ENCODE assay signal across 11 mouse cellular contexts in genomic region chr3:51890181-51890580, GRCm38 (mm10).
DNase-seq lines count a peak whose midpoint lies in the region; ATAC-seq and TF ChIP-seq lines count a peak whose summit lies in the region.
"Had no signal": no experiment of that assay in that cellular context is flagged by ENCODE, and none has a peak within 500 bp of the region (broad histone marks: within the 10 kb centered on the region; RNA-seq: fewer than 3 reads in every experiment).

No protein-coding gene starts in this region.

- peaks cover 23% of the 10 kb centered on the region for H3K4me1 ChIP-seq in heart, embryonic 15.5 days (replicated peaks)
- peaks cover 25% of the 10 kb centered on the region for H3K4me1 ChIP-seq in heart, embryonic 12.5 days (replicated peaks)
- H3K4me1 ChIP-seq in forebrain, embryonic 12.5 days: peaks cover 28% of the 10 kb centered on the region
- H3K4me1 ChIP-seq in hindbrain, embryonic 15.5 days (replicated peaks): peaks cover 27% of the 10 kb centered on the region
- peaks cover 19% of the 10 kb centered on the region for H3K4me1 ChIP-seq in midbrain, postnatal 0 days (ENCODE audit: insufficient read depth, low read length)

- no peak overlapping the region for H3K4me2 ChIP-seq in heart, embryonic 15.5 days
- no peak overlapping the region for H3K4me2 ChIP-seq in heart, embryonic 12.5 days
- H3K4me2 ChIP-seq in forebrain, embryonic 12.5 days: no peak overlapping the region
- H3K4me2 ChIP-seq in hindbrain, embryonic 15.5 days: no peak overlapping the region
- H3K4me2 ChIP-seq in midbrain, postnatal 0 days (ENCODE audit: low read depth, low read length, poor library complexity, severe bottlenecking): no peak overlapping the region

- H3K9ac ChIP-seq in heart, embryonic 15.5 days: no peak overlapping the region
- no peak overlapping the region for H3K9ac ChIP-seq in heart, embryonic 12.5 days
- H3K9ac ChIP-seq in forebrain, embryonic 12.5 days: peak overlapping the region; percentile 33; the same call in 1 of the 2 replicates
- H3K9ac ChIP-seq in hindbrain, embryonic 15.5 days: no peak overlapping the region
- no peak overlapping the region for H3K9ac ChIP-seq in midbrain, postnatal 0 days (replicated peaks; ENCODE audit: low read length, poor library complexity, severe bottlenecking)

- H3K36me3 ChIP-seq in heart, embryonic 15.5 days: no peaks in the 10 kb centered on the region
- no peaks in the 10 kb centered on the region for H3K36me3 ChIP-seq in heart, embryonic 12.5 days
- no peaks in the 10 kb centered on the region for H3K36me3 ChIP-seq in forebrain, embryonic 12.5 days (replicated peaks)
- no peaks in the 10 kb centered on the region for H3K36me3 ChIP-seq in hindbrain, embryonic 15.5 days
- no peaks in the 10 kb centered on the region for H3K36me3 ChIP-seq in midbrain, postnatal 0 days (ENCODE audit: insufficient read depth, low read length)

- 0 out of 2 replicates have a peak, but pooled peaks have one; percentile 12 for ATAC-seq in heart, embryonic 15.5 days (replicated peaks; ENCODE audit: insufficient number of reproducible peaks, insufficient read depth, low FRiP score, low read depth)
- ATAC-seq in heart, embryonic 12.5 days (ENCODE audit: insufficient number of reproducible peaks, low FRiP score): no peak
- ATAC-seq in forebrain, embryonic 12.5 days (ENCODE audit: low FRiP score): peak; percentile 12; the same call in 1 of the 2 replicates
- peak; percentile 46 for ATAC-seq in hindbrain, embryonic 15.5 days (ENCODE audit: low FRiP score, low read depth)
- peak; percentile 36; the same call in 1 of the 2 replicates for ATAC-seq in midbrain, postnatal 0 days (ENCODE audit: low FRiP score)

- TF ChIP-seq CTCF in midbrain, postnatal 0 days (IDR thresholded peaks at IDR 0.05): no peak

- H3K27me3 ChIP-seq in heart, embryonic 15.5 days: no peaks in the 10 kb centered on the region
- no peaks in the 10 kb centered on the region for H3K27me3 ChIP-seq in heart, embryonic 12.5 days (replicated peaks)
- no peaks in the 10 kb centered on the region for H3K27me3 ChIP-seq in forebrain, embryonic 12.5 days
- no peaks in the 10 kb centered on the region for H3K27me3 ChIP-seq in hindbrain, embryonic 15.5 days
- no peaks in the 10 kb centered on the region for H3K27me3 ChIP-seq in midbrain, postnatal 0 days (ENCODE audit: insufficient read depth, low read length)

- H3K9me3 ChIP-seq in heart, embryonic 15.5 days (replicated peaks): no peaks in the 10 kb centered on the region
- H3K9me3 ChIP-seq in heart, embryonic 12.5 days (replicated peaks): no peaks in the 10 kb centered on the region
- no peaks in the 10 kb centered on the region for H3K9me3 ChIP-seq in forebrain, embryonic 12.5 days
- H3K9me3 ChIP-seq in hindbrain, embryonic 15.5 days: no peaks in the 10 kb centered on the region
- H3K9me3 ChIP-seq in midbrain, postnatal 0 days (ENCODE audit: low read length): no peaks in the 10 kb centered on the region

- H3K27ac ChIP-seq in heart, embryonic 15.5 days: 0 out of 2 replicates have a peak overlapping the region, but pooled peaks have one; percentile 9
- H3K27ac ChIP-seq in heart, embryonic 12.5 days (ENCODE audit: poor library complexity, severe bottlenecking): no peak overlapping the region
- peak overlapping the region; percentile 80; the same call in 1 of the 2 replicates for H3K27ac ChIP-seq in forebrain, embryonic 12.5 days
- peak overlapping the region; percentile 86 for H3K27ac ChIP-seq in hindbrain, embryonic 15.5 days (replicated peaks)
- H3K27ac ChIP-seq in midbrain, postnatal 0 days (ENCODE audit: low read depth, low read length): peak overlapping the region; percentile 79

- H3K4me3 ChIP-seq in heart, embryonic 15.5 days: no peak overlapping the region
- no peak overlapping the region for H3K4me3 ChIP-seq in heart, embryonic 12.5 days
- H3K4me3 ChIP-seq in forebrain, embryonic 12.5 days (replicated peaks): no peak overlapping the region
- no peak overlapping the region for H3K4me3 ChIP-seq in hindbrain, embryonic 15.5 days
- no peak overlapping the region for H3K4me3 ChIP-seq in midbrain, postnatal 0 days (ENCODE audit: low read depth, low read length)

- no peak for DNase-seq in midbrain, postnatal 0 days (ENCODE audit: low spot score)
- no peak for DNase-seq in thymus, postnatal 4 days
- DNase-seq in T-cell, adult 2 months (ENCODE audit: low spot score): no peak
- DNase-seq in gastrocnemius, adult 8-10 months (ENCODE audit: low spot score in 2 of 2): no peak
- DNase-seq: embryo, embryonic 11 days; gastrocnemius, postnatal 36 days; lung, adult 2 months had no signal

- WGBS in heart, embryonic 15.5 days: 66% methylated on average over 4 of the region's 4 CpGs
- 66% methylated on average over 4 of the region's 4 CpGs for WGBS in heart, embryonic 12.5 days
- WGBS in forebrain, embryonic 12.5 days: 72% methylated on average over 4 of the region's 4 CpGs
- WGBS in hindbrain, embryonic 15.5 days: 48% methylated on average over 4 of the region's 4 CpGs
- 59% methylated on average over 4 of the region's 4 CpGs for WGBS in midbrain, postnatal 0 days
